Mouse (Mus musculus): Measurements from ENCODE around the gene Sf3b6. TPM values are rescaled to one million over a fixed set of nuclear protein-coding genes. Genes with fewer than 3 reads are reported as not detected.
A peak's percentile ranks its signal among the peaks of the same experiment; 100 is the strongest.
"Not testable (repeated sequence)": the region's sequence is repeated elsewhere in the genome, so short reads cannot be mapped to it uniquely, and the experiment has no call there.

The Sf3b6 gene
- 326 and 358 TPM in 2 replicates for polyA plus RNA-seq (2016; fragmentation: Nextera tagmentation; extraction: Ambion mirVana)

DNA sequence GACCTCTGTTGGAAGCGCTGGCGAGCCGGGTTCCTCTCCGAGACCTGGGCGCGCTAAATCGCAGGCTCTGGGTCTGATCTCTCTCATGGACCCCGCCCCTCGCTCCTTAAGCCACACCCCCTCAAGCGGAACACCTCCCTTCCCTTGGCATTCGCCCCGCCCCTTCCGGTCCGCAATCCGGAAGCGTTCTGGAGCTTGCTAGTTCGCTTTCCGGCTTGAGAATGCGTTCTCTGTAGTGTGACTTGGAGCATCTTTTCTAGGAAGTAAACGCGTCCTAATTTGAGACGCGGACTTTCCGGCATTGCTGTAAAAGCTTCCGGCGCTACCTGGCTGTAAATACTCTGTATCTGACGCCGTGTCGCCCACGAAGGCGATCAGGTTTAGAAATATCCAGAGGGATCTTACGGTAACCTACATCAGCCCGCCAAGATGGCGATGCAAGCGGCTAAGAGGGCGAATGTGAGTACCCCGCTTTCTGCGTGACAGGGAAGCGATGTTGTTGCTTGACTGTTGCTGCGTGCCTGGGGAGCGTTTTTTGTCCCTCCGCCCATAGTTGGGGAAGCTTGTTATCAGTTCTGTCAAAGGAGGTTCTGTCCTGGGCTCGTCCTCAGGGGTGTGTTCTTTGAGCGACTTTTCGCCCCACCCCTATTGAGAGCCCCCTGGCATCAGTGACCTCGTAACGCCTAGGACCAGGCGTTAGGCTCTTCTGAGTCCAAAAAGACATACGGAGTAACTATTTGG, at the start of gene Sf3b6:
Sf3b6 (plus strand) TSS at position 184 of the 741 bp plus-strand sequence.
- H3K4me1 ChIP-seq = peaks cover 17% of the 10 kb centered on the region
- peak within 1 kb of the TSS; percentile 83 for H3K27ac ChIP-seq (replicated peaks)
- WGBS = under 1% methylated on average over 49 of the region's 49 CpGs
- H3K9ac ChIP-seq (replicated peaks) = peak within 1 kb of the TSS; percentile 65
- peak; percentile 99 for ATAC-seq (ENCODE audit: low FRiP score, low read depth)
- no peaks in the 10 kb centered on the region; the same call in 1 of the 2 replicates for H3K27me3 ChIP-seq
- peak within 1 kb of the TSS; percentile 93 for H3K4me2 ChIP-seq (replicated peaks)
- peaks cover 18% of the 10 kb centered on the region for H3K36me3 ChIP-seq
- no peaks in the 10 kb centered on the region for H3K9me3 ChIP-seq
- H3K4me3 ChIP-seq = peak within 1 kb of the TSS; percentile 87

DNA sequence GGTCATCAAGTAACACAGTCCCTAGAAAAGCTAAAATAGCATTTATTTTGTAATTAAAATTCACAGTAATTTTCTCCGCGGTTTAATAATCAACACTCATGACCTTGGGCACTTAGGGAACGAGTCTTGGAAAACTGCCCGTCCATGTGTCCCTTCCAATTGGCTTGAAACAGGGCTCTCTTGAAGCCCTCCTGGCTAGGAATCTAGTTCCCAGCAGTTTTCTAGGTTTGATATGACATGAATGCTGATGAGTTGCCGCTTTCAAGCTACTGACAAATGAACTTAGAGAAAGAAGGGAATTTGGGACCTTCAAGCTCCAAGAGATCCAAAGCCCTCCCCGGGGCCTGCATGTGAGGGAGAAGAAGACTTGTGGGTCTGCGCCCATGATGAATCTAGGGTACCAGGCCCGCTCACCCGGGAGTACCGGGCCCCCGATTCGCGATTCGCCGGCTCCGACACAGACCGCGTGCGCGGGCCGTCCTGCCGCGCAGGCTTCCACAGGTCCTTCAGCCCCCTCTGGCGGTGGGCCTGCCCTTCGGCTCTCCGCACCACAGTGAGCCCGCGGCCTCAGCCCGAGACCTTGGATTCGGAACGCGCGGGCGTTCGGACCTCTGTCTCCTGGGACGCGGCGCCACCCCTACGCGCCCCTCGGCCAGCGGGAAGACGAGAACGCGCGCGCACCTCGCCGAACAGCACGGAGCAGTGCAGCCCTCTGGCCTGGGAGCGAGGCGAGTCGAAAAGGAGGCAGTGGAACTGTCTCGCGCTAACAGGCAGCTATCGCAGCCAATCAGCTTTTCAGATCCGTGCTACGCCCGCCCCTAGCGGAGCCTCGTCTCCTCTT, 48.6 kb upstream of the Sf3b6 start, which contains the start of the genes Pfn4 and Fam228b:
Pfn4 (plus strand) TSS at position 531 of the 841 bp plus-strand sequence.
Fam228b (minus strand) TSS at position 776 of the 841 bp plus-strand sequence.
- H3K9me3 ChIP-seq = no peaks in the 10 kb centered on the region
- H3K27ac ChIP-seq (replicated peaks) = peak within 1 kb of the TSS; percentile 95
- WGBS = 3% methylated on average over 60 of the region's 61 CpGs
- H3K4me2 ChIP-seq (replicated peaks) = peak within 1 kb of the TSS; percentile 67
- no peaks in the 10 kb centered on the region for H3K36me3 ChIP-seq
- peak; percentile 99 for ATAC-seq (ENCODE audit: low FRiP score, low read depth)
- peak within 1 kb of the TSS; percentile 78 for H3K9ac ChIP-seq (replicated peaks)
- H3K4me1 ChIP-seq = peaks cover 5% of the 10 kb centered on the region; the same call in 1 of the 2 replicates
- peak within 1 kb of the TSS; percentile 70 for H3K4me3 ChIP-seq
- H3K27me3 ChIP-seq = no peaks in the 10 kb centered on the region

DNA sequence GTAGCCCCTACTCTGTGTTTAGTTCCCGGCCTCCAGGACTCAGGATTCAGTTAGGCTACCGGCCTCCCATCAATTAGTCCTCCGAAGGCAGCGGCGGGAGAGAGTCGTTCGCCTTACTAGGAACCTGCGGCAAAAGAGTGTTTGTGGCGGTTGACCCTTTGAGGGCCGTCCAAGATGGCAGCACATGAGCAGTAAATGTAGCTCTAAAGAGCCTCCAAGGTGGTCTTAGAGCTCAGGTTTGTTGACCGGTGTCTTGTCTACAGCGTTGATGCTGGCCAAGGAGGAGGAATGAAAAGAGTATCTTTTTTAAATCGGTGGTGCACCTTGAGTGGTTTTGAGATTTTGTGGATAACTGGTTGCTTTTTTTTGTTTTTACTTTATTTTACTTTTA, 48.0 kb upstream of the Sf3b6 start:
- no peaks in the 10 kb centered on the region for H3K36me3 ChIP-seq
- peak overlapping the region; percentile 78; the same call in 1 of the 2 replicates for H3K9ac ChIP-seq (replicated peaks)
- peak; percentile 50; the same call in 1 of the 2 replicates for ATAC-seq (ENCODE audit: low FRiP score, low read depth)
- 18% methylated on average over 13 of the region's 13 CpGs for WGBS
- peak overlapping the region; percentile 67 for H3K4me2 ChIP-seq (replicated peaks)
- no peaks in the 10 kb centered on the region for H3K27me3 ChIP-seq
- peak overlapping the region; percentile 95 for H3K27ac ChIP-seq (replicated peaks)
- H3K9me3 ChIP-seq = no peaks in the 10 kb centered on the region
- peak overlapping the region; percentile 70 for H3K4me3 ChIP-seq
- peaks cover 5% of the 10 kb centered on the region; the same call in 1 of the 2 replicates for H3K4me1 ChIP-seq

DNA sequence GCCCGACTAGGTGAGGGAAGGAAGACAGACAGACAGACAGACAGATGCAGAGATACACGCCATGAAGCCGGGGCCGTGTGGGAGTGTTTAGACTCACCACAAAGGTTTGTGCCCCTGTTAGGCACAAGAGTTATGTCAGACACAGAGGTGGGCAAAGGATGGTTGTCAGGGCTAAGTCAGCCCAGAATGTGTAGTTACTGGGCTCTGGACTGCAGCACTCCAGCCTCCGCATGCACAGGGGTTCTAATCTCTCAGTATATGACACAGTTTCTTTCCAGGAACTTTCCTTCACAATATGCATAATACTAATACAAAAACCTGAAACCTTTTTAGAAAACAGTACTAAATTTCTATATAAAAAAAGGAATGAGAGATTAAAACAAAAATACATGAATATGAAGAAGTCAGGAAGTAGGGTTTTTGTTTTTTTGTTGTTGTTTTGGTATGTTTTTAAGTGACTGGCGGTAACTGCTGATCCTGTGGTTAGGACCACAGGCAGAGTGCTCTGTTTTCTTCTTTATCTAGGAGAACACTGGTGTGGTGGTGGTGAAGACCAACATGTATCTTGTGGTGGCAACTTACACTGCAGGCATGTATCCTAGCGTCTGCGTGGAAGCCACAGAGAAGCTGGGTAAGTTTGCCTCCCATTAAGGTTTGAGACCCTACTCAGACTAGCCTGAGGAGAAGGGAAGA, 42.3 kb upstream of the Sf3b6 start:
- Histone ChIP-seq H3K9ac (replicated peaks) (no peak overlapping the region), H3K27ac (replicated peaks) (no peak overlapping the region), H3K4me1 (no peaks in the 10 kb centered on the region), H3K9me3 (no peaks in the 10 kb centered on the region), H3K36me3 (no peaks in the 10 kb centered on the region), H3K27me3 (no peaks in the 10 kb centered on the region), H3K4me3 (no peak overlapping the region), H3K4me2 (replicated peaks) (no peak overlapping the region)
- ATAC-seq (ENCODE audit: low FRiP score, low read depth) = no peak
- 92% methylated on average over 8 of the region's 8 CpGs for WGBS

DNA sequence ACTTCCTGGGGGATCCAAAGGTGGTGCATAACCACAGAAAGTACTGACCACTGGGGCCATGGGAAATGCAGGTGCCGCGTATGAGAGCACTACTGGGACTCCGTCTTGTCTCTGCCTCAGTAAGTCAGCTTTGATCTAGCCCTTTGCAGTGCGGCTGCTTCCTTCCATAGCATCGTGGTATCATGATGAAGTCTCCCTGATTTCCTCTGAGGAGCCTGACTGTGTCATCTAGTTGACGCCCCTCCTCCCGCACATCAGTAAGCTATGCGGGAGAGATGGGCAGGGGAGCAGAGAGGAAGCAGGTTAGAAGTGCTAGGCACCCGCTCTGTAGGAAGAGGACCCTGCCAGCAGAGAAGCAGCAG, 41.8 kb upstream of the Sf3b6 start:
- H3K27me3 ChIP-seq = no peaks in the 10 kb centered on the region
- H3K4me2 ChIP-seq (replicated peaks) = no peak overlapping the region
- H3K9ac ChIP-seq (replicated peaks) = no peak overlapping the region
- H3K36me3 ChIP-seq = no peaks in the 10 kb centered on the region
- H3K9me3 ChIP-seq = no peaks in the 10 kb centered on the region
- no peak overlapping the region for H3K27ac ChIP-seq (replicated peaks)
- no peaks in the 10 kb centered on the region for H3K4me1 ChIP-seq
- no peak overlapping the region for H3K4me3 ChIP-seq
- ATAC-seq (ENCODE audit: low FRiP score, low read depth) = no peak
- 84% methylated on average over 9 of the region's 9 CpGs for WGBS

DNA sequence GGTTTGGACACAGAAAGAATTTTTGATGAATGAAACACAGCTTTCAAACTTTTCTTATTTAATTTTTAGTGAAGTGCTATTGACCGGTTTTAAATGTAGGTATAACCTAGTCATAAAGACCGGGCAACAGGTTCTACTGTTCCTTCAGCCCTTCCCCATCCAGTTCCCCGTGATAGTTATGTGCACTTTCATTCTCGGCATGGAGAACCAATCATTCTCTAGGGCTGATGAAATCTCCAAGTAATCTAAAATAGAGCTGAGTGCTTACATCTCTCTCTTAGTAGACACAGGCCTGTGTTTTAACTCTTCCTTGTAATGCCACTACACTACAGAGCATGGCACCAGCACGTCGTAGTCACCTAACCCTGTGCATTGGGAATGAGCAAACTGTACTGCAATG, 39.6 kb upstream of the Sf3b6 start:
- 90% methylated on average over 6 of the region's 6 CpGs for WGBS
- no peak for ATAC-seq (ENCODE audit: low FRiP score, low read depth)

DNA sequence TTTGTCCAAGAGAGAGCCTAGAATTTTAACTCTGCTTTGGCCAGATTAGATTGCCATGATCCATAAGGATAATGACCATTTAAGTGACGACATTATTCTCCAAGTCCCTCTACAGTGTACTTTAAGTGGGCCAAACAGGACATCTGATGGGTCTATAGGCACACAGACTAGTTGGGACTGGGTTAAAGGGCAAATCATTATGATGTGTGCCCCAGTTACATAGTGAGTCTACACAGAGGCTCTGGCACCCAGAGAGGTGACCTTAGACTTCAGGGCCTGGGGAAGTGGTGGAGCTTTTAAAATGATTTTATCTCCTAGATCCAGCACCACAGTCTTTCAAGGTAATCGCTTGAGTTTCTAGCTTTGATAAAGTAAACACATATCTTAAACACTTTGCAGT, 37.1 kb upstream of the Sf3b6 start:
- 68% methylated on average over 2 of the region's 2 CpGs for WGBS
- no peak overlapping the region for H3K4me2 ChIP-seq (replicated peaks)
- no peaks in the 10 kb centered on the region for H3K4me1 ChIP-seq
- H3K27ac ChIP-seq (replicated peaks) = no peak overlapping the region
- H3K9me3 ChIP-seq = no peaks in the 10 kb centered on the region
- no peak for ATAC-seq (ENCODE audit: low FRiP score, low read depth)
- no peaks in the 10 kb centered on the region for H3K27me3 ChIP-seq
- H3K36me3 ChIP-seq = no peaks in the 10 kb centered on the region
- H3K9ac ChIP-seq (replicated peaks) = no peak overlapping the region
- no peak overlapping the region for H3K4me3 ChIP-seq

More for the DNA sequence above, 39.6 kb upstream of the Sf3b6 start:
- Histone ChIP-seq H3K36me3 (no peaks in the 10 kb centered on the region), H3K27me3 (no peaks in the 10 kb centered on the region), H3K4me1 (no peaks in the 10 kb centered on the region), H3K4me2 (replicated peaks) (no peak overlapping the region), H3K9ac (replicated peaks) (no peak overlapping the region), H3K4me3 (no peak overlapping the region), H3K27ac (replicated peaks) (no peak overlapping the region), H3K9me3 (no peaks in the 10 kb centered on the region)

DNA sequence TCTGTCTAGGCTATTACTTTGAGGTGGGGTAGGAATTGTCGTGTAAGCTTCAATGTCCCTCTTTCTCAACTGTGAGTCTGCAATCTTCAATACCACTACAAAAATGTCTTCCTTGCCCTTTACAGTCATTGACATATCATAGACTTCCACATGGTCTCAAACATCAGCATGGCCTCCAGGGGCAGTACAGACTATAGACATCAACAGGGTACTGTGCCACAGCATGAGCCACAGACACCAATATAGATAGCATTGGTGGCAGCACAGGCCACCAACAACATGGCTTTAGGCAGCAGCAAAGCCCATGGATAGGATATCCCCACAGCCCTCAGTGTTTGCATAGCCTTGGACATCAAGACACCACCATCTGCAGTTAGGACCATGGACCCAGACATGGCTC, 36.1 kb upstream of the Sf3b6 start:
- Histone ChIP-seq H3K4me2 (replicated peaks) (no peak overlapping the region), H3K9me3 (no peaks in the 10 kb centered on the region), H3K36me3 (no peaks in the 10 kb centered on the region), H3K27me3 (no peaks in the 10 kb centered on the region), H3K4me1 (no peaks in the 10 kb centered on the region), H3K4me3 (no peak overlapping the region), H3K27ac (replicated peaks) (no peak overlapping the region), H3K9ac (replicated peaks) (no peak overlapping the region)
- ATAC-seq (ENCODE audit: low FRiP score, low read depth) = no peak
- 90% methylated on average over 1 of the region's 1 CpGs for WGBS

DNA sequence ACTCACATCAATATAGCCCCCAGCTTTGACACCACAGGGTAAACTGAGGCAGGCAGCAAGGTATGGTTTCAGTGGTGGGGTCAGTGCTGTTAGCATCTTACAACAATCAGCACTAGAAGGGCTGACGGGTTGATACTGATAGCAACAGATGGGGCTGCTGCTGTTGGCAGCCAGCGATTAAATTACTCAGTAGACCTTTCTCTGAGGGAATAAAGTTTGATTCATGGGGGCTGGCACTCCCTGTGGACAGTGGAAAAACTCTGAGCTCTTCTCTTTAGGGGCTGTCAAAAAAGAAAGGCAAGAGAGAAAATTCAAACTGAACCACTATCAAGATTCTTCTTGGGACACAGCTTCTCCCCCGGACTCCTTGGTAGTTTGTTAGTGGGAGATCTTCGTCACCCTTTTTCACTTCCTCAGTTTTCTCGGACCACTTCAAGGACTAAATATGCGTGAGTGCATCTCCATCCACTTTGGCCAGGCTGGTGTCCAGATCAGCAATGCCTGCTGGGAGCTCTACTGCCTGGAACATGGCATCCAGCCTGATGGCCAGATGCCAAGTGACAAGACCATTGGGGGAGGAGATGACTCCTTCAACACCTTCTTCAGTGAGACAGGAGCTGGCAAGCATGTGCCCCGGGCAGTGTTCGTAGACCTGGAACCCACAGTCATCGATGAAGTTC, 35.5 kb upstream of the Sf3b6 start:
- not testable (repeated sequence) for H3K36me3 ChIP-seq; H3K27ac ChIP-seq (replicated peaks); H3K9ac ChIP-seq (replicated peaks); H3K4me1 ChIP-seq; ATAC-seq (ENCODE audit: low FRiP score, low read depth); H3K4me3 ChIP-seq; H3K27me3 ChIP-seq; H3K4me2 ChIP-seq (replicated peaks); H3K9me3 ChIP-seq
- WGBS = 90% methylated on average over 9 of the region's 9 CpGs

DNA sequence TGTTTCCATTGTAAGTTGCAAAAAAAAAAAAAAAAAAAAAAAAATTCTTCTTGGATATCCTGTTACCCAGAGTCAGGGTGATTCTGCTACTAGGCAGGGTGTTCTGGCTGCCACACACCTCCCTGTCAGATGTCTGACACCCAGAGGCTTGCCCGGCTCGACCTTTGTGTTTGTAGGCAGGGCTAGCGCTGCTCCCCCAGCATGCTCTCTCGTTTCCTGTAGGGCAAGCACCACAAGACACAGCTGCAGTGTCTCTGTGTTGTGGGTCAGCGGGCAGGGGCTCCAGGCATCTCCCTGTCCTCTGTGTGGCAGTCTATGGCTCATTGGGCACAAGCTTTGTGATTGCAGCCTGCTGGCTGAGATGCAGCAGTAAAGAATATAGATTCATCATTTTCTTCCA, 33.7 kb upstream of the Sf3b6 start:
- no peak overlapping the region for H3K4me3 ChIP-seq
- no peak for ATAC-seq (ENCODE audit: low FRiP score, low read depth)
- H3K36me3 ChIP-seq = no peaks in the 10 kb centered on the region
- H3K27me3 ChIP-seq = no peaks in the 10 kb centered on the region
- H3K4me2 ChIP-seq (replicated peaks) = no peak overlapping the region
- WGBS = 64% methylated on average over 5 of the region's 5 CpGs
- H3K9me3 ChIP-seq = no peaks in the 10 kb centered on the region
- no peak overlapping the region for H3K9ac ChIP-seq (replicated peaks)
- no peak overlapping the region for H3K27ac ChIP-seq (replicated peaks)
- no peaks in the 10 kb centered on the region for H3K4me1 ChIP-seq

DNA sequence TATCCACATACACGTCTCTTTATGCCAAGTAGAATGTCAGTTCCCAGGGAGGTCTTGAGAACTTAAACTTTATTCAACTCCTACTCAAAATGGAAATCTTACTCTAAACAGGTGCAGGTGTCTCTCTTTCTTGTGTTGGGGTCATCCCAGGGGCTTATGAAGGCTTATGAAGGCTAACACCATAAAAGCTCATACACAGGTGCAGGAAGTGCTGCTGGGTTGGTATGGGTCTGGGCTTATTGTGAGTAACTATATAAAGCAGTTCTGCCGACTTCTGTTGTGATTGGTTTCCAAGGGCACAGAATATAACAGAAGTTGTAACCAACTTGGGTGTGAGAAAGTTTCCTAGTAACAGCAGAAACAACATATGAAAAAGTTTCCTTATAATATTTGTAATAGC, 32.9 kb upstream of the Sf3b6 start:
- no peak for ATAC-seq (ENCODE audit: low FRiP score, low read depth)
- no peak overlapping the region for H3K4me3 ChIP-seq
- 86% methylated on average over 2 of the region's 2 CpGs for WGBS
- H3K4me1 ChIP-seq = no peaks in the 10 kb centered on the region
- H3K4me2 ChIP-seq (replicated peaks) = no peak overlapping the region
- no peaks in the 10 kb centered on the region for H3K36me3 ChIP-seq
- H3K9ac ChIP-seq (replicated peaks) = no peak overlapping the region
- H3K27ac ChIP-seq (replicated peaks) = no peak overlapping the region
- H3K27me3 ChIP-seq = no peaks in the 10 kb centered on the region
- H3K9me3 ChIP-seq = no peaks in the 10 kb centered on the region
